Mouse (Mus musculus) cerebral cortex, adult 2 months (tissue): ENCODE results near the gene Nvl.

Source experiments
- WGBS: fragments of 180-500 bp; shearing (Covaris S2); methylation state at CpG from one replicate; pipeline ENCODE4 v1.1.7; 2018; 5-methylcytosine and 5-hydroxymethylcytosine counted together

Nvl gene

DNA sequence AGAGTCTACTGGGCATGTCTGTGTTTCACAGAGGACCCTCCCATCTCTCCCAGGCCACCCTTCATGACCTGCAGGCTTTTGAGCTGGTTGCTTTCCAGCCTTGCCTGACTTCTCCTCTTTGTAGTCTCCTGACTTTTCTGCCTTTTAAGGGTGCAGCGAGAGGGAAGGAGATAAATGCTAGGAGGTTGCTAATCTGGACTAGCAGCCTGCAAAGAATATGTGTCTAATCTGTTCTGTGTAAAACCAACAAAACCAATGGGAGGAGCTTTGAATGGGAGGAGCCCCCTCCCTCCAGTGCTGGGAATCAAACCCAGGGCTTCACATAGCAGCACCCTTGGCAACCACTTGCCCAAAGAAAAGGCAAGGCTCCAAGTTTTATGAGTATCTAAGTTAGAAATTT, 75.7 kb downstream of the Nvl start:
- WGBS = 63% methylated on average over 1 of the region's 1 CpGs

DNA sequence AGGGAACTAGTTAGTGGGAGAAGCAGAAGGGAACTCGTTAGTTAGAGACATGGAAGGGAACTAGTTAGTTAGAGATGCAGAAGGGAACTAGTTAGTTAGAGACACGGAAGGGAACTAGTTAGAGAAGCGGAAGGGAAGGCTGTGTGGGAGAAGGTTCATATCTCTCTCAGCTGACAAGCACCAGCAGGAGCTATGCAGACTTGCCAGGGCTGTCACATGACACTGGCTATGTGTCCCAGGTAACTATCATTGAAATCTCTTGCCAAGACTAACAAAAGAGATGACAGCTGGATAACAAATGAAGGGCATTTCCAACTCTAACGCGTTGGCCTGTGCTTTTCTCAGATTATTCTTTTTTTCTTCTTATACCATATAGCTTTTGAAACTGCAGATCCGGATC, 79.4 kb downstream of the Nvl start:
- WGBS = 86% methylated on average over 6 of the region's 6 CpGs

DNA sequence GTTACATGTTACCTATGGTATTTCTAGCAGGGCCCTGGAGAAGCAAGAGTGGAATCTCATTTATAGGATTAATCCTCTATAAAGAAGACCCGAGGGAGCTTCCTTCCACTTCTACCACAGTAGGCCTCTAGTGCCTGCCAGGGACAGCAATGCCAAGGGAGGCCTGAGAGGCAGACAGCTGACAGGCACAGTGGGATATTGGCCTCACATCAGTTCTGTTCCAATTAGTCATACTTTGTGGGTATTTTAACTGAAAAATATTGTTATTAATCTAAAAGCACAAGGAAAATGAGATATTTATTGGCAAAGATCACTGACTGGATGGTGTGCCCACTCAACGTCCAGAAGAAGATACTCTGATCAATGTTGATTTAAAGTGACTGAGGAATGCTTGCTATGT, 80.0 kb downstream of the Nvl start:
- 73% methylated on average over 2 of the region's 2 CpGs for WGBS

DNA sequence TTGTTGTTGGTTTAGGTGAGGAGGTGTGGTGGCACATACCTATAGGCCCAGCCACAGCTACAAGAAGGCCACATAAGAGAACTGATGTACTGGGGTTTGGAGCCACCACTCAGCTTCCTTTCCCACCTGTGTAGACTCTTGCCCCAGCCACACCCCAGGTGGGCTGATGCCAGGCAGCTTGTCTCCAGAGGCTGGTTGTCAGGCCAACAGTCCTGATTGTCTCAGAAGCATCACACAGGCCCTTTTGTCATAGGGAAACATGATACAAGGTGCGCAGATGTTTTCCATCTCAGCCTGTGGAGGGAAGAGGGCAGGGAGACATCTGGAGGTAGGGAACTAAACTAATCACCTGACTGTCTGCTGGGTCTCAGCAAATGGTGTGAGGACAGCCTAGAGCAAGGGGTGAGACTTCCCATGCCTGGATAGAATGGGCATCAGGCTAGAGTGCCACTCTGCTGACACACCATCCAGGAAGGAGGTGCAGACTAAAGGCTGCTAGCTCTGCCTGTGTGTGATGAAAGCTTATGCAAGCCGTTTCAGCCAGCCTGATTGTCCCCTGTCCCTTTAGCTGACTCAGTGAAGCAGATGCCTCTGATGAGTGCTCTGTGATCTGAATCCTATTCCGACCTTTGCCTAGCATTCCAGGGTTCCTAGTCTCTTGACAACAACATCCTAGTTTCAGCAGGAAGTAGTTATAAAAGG, 82.1 kb downstream of the Nvl start:
- 73% methylated on average over 3 of the region's 3 CpGs for WGBS

DNA sequence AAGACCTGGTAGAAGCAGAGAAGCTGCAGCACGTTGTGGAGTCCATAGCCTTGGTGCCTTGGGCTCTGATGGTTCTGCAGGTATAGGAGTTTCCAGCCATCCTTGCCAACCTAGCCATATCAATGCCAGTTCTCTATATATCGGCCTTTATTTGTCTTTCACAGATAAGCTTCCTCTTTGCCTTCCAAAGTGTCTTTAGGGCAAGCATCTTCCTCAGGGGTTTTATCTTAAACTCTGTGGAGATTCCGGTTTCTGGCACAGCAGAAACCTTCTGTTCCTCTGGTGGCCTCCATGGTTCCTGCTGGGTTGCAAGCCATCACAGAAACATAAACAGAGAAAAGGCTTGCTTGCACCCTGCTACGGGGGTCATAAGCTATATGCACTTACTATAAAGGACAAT, 91.1 kb downstream of the Nvl start:
- WGBS = 86% methylated on average over 4 of the region's 4 CpGs

DNA sequence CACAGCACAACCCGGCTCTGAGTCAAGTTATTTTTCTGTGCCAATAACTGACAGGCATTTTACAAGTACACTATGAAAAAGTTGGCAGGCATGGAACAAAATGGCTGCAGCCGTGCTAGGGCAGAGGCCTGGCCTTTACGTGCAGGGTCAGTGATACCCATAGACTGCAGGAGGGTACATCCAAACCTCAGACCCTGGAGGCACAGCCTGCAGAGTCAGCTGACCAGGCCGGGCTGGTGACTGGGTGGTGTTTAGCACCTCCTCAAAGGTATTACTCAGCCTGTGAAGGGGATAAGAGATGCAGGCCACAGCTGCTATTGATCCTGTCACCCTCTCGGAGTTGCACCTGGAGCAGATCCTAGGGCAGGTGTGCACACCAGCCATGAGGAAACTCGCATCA, 93.1 kb downstream of the Nvl start, which contains the start of gene 9130409I23Rik:
9130409I23Rik (plus strand) TSS at position 301 of the 400 bp plus-strand sequence.
- WGBS = 76% methylated on average over 6 of the region's 6 CpGs

DNA sequence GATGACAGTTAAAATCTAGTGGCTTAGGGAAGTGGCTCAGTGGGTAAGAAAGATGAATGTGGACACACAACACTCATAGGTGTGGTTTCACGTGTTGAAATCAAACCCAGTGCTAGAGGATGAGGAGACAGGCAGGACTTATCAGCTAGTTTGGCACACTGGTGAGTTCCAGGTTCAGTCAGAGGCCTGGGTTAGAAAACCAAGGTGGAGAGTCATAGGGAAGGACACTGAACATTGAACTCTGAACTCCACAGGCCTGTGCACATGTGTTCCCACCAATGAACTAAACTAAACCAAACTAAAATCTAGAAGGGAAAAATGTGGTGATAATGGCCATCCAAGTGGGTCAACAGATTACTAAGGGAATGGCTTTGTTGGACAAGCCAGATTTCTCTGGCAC, 96.5 kb downstream of the Nvl start:
- 72% methylated on average over 1 of the region's 1 CpGs for WGBS

DNA sequence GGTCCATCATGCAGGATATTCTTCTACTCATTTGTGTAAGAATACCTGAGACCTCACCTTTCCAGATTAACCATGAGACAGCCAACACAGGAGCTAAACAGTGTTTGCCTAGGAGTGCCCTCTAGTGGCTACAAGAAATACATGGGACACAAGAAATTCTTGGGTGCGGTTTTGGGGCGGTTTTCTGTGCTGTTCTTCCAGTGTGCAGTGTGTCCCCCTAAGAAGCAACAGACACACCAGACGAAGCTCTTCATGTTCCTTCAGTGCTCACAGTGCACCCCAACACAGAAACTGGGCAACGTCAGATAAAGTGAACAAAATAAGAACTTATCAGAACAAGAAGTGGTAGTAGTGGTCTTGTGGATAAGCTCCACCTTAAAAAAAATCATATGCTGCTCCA, 104.4 kb downstream of the Nvl start:
- 9% methylated on average over 4 of the region's 4 CpGs for WGBS

DNA sequence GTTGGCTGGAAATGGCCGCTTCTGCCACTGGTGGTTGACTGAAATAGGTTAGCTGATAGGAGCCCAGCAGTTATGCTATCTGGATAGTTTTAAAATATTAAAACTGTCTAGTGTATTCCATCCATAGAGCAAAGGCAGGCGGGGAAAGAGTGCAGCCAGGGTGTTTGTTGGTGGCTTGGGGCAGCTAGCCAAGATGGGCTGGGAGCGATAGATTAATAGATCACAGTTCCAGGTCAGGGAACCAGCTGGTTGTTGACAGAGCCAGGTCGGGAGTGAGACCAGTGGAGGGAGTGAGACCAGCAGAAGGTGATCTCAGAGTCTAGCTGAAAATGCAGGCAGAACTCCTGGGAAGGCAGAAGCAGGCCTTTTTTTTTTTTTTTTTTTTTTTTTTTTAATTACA, 106.4 kb downstream of the Nvl start:
- WGBS = 71% methylated on average over 4 of the region's 4 CpGs
